Mouse (Mus musculus): Measurements from ENCODE around the gene Lmod3. TPM values are rescaled to one million over a fixed set of nuclear protein-coding genes. Genes with fewer than 3 reads are reported as not detected.
A peak's percentile ranks its signal among the peaks of the same experiment; 100 is the strongest.

The Lmod3 gene
- polyA plus RNA-seq, 2 experiments, result 11.9 to 12.2 TPM

GRCm38 (mm10) chr6:97222321-97222720 is 30.2 kb downstream of the Lmod3 start:
- no peak for TF ChIP-seq POLR2A (IDR thresholded peaks at IDR 0.05; ENCODE audit: borderline replicate concordance, extremely low read depth, insufficient read depth, insufficient read length)
- no peak for DNase-seq (ENCODE audit: low spot score)
- WGBS, result 53% methylated on average over 6 of the region's 6 CpGs
- H3K4me2 ChIP-seq (replicated peaks; ENCODE audit: low read depth, low read length, severe bottlenecking), result no peak overlapping the region
- H3K4me3 ChIP-seq (replicated peaks; ENCODE audit: low read length), result no peak overlapping the region
- ATAC-seq (ENCODE audit: low FRiP score, low read depth), result no peak
- H3K9ac ChIP-seq (ENCODE audit: low read depth, low read length, severe bottlenecking), result no peak overlapping the region
- H3K27ac ChIP-seq (replicated peaks; ENCODE audit: low read depth, low read length), result no peak overlapping the region
- H3K36me3 ChIP-seq (ENCODE audit: control insufficient read depth, insufficient read depth, low read length), result no peaks in the 10 kb centered on the region
- H3K9me3 ChIP-seq (ENCODE audit: control insufficient read depth, low read length), result no peaks in the 10 kb centered on the region
- H3K4me1 ChIP-seq (ENCODE audit: control insufficient read depth, insufficient read depth, low read length), result peaks cover 7% of the 10 kb centered on the region; the same call in 1 of the 2 replicates
- H3K27me3 ChIP-seq (ENCODE audit: control insufficient read depth, insufficient read depth, low read length), result no peaks in the 10 kb centered on the region

GRCm38 (mm10) chr6:97221205-97222025 is 31.1 kb downstream of the Lmod3 start:
- no peaks in the 10 kb centered on the region for H3K27me3 ChIP-seq (ENCODE audit: control insufficient read depth, insufficient read depth, low read length)
- H3K4me2 ChIP-seq (replicated peaks; ENCODE audit: low read depth, low read length, severe bottlenecking), result no peak overlapping the region
- no peaks in the 10 kb centered on the region for H3K9me3 ChIP-seq (ENCODE audit: control insufficient read depth, low read length)
- 60% methylated on average over 15 of the region's 15 CpGs for WGBS
- no peak for DNase-seq (ENCODE audit: low spot score)
- no peak for TF ChIP-seq POLR2A (IDR thresholded peaks at IDR 0.05; ENCODE audit: borderline replicate concordance, extremely low read depth, insufficient read depth, insufficient read length)
- H3K9ac ChIP-seq (ENCODE audit: low read depth, low read length, severe bottlenecking), result no peak overlapping the region
- ATAC-seq (ENCODE audit: low FRiP score, low read depth), result no peak
- H3K27ac ChIP-seq (replicated peaks; ENCODE audit: low read depth, low read length), result no peak overlapping the region
- no peak overlapping the region for H3K4me3 ChIP-seq (replicated peaks; ENCODE audit: low read length)
- peaks cover 7% of the 10 kb centered on the region; the same call in 1 of the 2 replicates for H3K4me1 ChIP-seq (ENCODE audit: control insufficient read depth, insufficient read depth, low read length)
- no peaks in the 10 kb centered on the region for H3K36me3 ChIP-seq (ENCODE audit: control insufficient read depth, insufficient read depth, low read length)

GRCm38 (mm10) chr6:97220672-97221071 is 31.9 kb downstream of the Lmod3 start:
- Histone ChIP-seq H3K27me3 (ENCODE audit: control insufficient read depth, insufficient read depth, low read length) (no peaks in the 10 kb centered on the region), H3K27ac (replicated peaks; ENCODE audit: low read depth, low read length) (no peak overlapping the region), H3K36me3 (ENCODE audit: control insufficient read depth, insufficient read depth, low read length) (no peaks in the 10 kb centered on the region), H3K4me2 (replicated peaks; ENCODE audit: low read depth, low read length, severe bottlenecking) (no peak overlapping the region), H3K9me3 (ENCODE audit: control insufficient read depth, low read length) (no peaks in the 10 kb centered on the region), H3K9ac (ENCODE audit: low read depth, low read length, severe bottlenecking) (no peak overlapping the region), H3K4me1 (ENCODE audit: control insufficient read depth, insufficient read depth, low read length) (peaks cover 7% of the 10 kb centered on the region; the same call in 1 of the 2 replicates), H3K4me3 (replicated peaks; ENCODE audit: low read length) (no peak overlapping the region)
- TF ChIP-seq POLR2A (IDR thresholded peaks at IDR 0.05; ENCODE audit: borderline replicate concordance, extremely low read depth, insufficient read depth, insufficient read length), result no peak
- ATAC-seq (ENCODE audit: low FRiP score, low read depth) (no peak), DNase-seq (ENCODE audit: low spot score) (no peak)
- 88% methylated on average over 2 of the region's 5 CpGs for WGBS

- no peaks in the 10 kb centered on the region for H3K36me3 ChIP-seq (ENCODE audit: control insufficient read depth, insufficient read depth, low read length)
- no peak overlapping the region for H3K27ac ChIP-seq (replicated peaks; ENCODE audit: low read depth, low read length)
- TF ChIP-seq POLR2A (IDR thresholded peaks at IDR 0.05; ENCODE audit: borderline replicate concordance, extremely low read depth, insufficient read depth, insufficient read length), result no peak
- H3K27me3 ChIP-seq (ENCODE audit: control insufficient read depth, insufficient read depth, low read length), result no peaks in the 10 kb centered on the region
- ATAC-seq (ENCODE audit: low FRiP score, low read depth), result no peak
- no peak overlapping the region for H3K4me2 ChIP-seq (replicated peaks; ENCODE audit: low read depth, low read length, severe bottlenecking)
- no peaks in the 10 kb centered on the region for H3K9me3 ChIP-seq (ENCODE audit: control insufficient read depth, low read length)
- no peak for DNase-seq (ENCODE audit: low spot score)
- H3K4me3 ChIP-seq (replicated peaks; ENCODE audit: low read length), result no peak overlapping the region
- H3K4me1 ChIP-seq (ENCODE audit: control insufficient read depth, insufficient read depth, low read length), result peaks cover 6% of the 10 kb centered on the region
- no peak overlapping the region for H3K9ac ChIP-seq (ENCODE audit: low read depth, low read length, severe bottlenecking)
- WGBS, result 52% methylated on average over 4 of the region's 4 CpGs
These were observed 36.3 kb downstream of the Lmod3 start for GRCm38 (mm10) chr6:97216154-97216821.

GRCm38 (mm10) chr6:97211981-97212380 is 40.6 kb downstream of the Lmod3 start:
- ATAC-seq (ENCODE audit: low FRiP score, low read depth), result no peak
- Histone ChIP-seq H3K36me3 (ENCODE audit: control insufficient read depth, insufficient read depth, low read length) (no peaks in the 10 kb centered on the region), H3K4me3 (replicated peaks; ENCODE audit: low read length) (peak overlapping the region; percentile 64; the same call in 1 of the 2 replicates), H3K9ac (ENCODE audit: low read depth, low read length, severe bottlenecking) (no peak overlapping the region), H3K9me3 (ENCODE audit: control insufficient read depth, low read length) (no peaks in the 10 kb centered on the region), H3K4me1 (ENCODE audit: control insufficient read depth, insufficient read depth, low read length) (peaks cover 9% of the 10 kb centered on the region), H3K27ac (replicated peaks; ENCODE audit: low read depth, low read length) (no peak overlapping the region), H3K27me3 (ENCODE audit: control insufficient read depth, insufficient read depth, low read length) (no peaks in the 10 kb centered on the region), H3K4me2 (replicated peaks; ENCODE audit: low read depth, low read length, severe bottlenecking) (peak overlapping the region; percentile 89; the same call in 1 of the 2 replicates)
- DNase-seq (ENCODE audit: low spot score), result no peak
- WGBS, result 72% methylated on average over 12 of the region's 12 CpGs
- TF ChIP-seq POLR2A (IDR thresholded peaks at IDR 0.05; ENCODE audit: borderline replicate concordance, extremely low read depth, insufficient read depth, insufficient read length), result no peak
